Mouse (Mus musculus) hindbrain, embryonic 13.5 days (tissue): ENCODE measurements at regions not wholly inside any gene's neighbourhood (a gene's known extent, or its start where the extent isn't known, plus 50 kb on each side); places are given as distances from the start of the nearest gene placed in this dataset.
A peak's percentile ranks its signal among the peaks of the same experiment; 100 is the strongest.

Experiments
- ATAC-seq: fragments of 200-750 bp; cut with Nextera tagmentation; 2 replicates; pipeline ENCODE4 v1.8.0; 2017; ENCODE audit warnings: moderate TSS enrichment; ENCODE audit not compliant: low FRiP score
- H3K27ac ChIP-seq: fragments of 300-500 bp; sonication (generic); 2 replicates; pipeline ENCODE4 v1.5.1; 2015; ENCODE audit warnings: inconsistent platforms, mild to moderate bottlenecking, moderate library complexity
- H3K27me3 ChIP-seq: fragments of 300-500 bp; sonication (generic); 2 replicates; pipeline ENCODE4 v1.6.1; 2015; ENCODE audit warnings: mild to moderate bottlenecking, inconsistent platforms
- H3K36me3 ChIP-seq: fragments of 300-500 bp; sonication (generic); 2 replicates; pipeline ENCODE4 v1.6.1; 2015; ENCODE audit warnings: mild to moderate bottlenecking, inconsistent platforms
- H3K4me1 ChIP-seq: fragments of 300-500 bp; sonication (generic); replicated peaks from 2 replicates; pipeline ENCODE4 v1.6.1; 2015; ENCODE audit warnings: inconsistent platforms
- H3K4me2 ChIP-seq: fragments of 300-500 bp; sonication (generic); 2 replicates; pipeline ENCODE4 v1.6.1; 2015; ENCODE audit warnings: inconsistent platforms, mild to moderate bottlenecking, moderate library complexity
- H3K4me3 ChIP-seq: fragments of 300-500 bp; sonication (generic); 2 replicates; pipeline ENCODE4 v1.5.1; 2015; ENCODE audit warnings: mild to moderate bottlenecking, inconsistent platforms
- H3K9ac ChIP-seq: fragments of 300-500 bp; sonication (generic); 2 replicates; pipeline ENCODE4 v1.6.1; 2015; ENCODE audit warnings: mild to moderate bottlenecking, inconsistent platforms
- H3K9me3 ChIP-seq: fragments of 300-500 bp; sonication (generic); 2 replicates; pipeline ENCODE4 v1.6.1; 2016; ENCODE audit warnings: inconsistent platforms
- whole genome bisulfite sequencing: fragments of 180-500 bp; shearing (Covaris S2); methylation state at CpG from one replicate; pipeline ENCODE4 v1.1.7; 2015; 5-methylcytosine and 5-hydroxymethylcytosine counted together

- ATAC-seq = no peak; the same call in 1 of the 2 replicates
- Histone ChIP-seq H3K36me3 (no peaks in the 10 kb centered on the region), H3K4me3 (no peak overlapping the region), H3K9ac (no peak overlapping the region), H3K4me1 (peaks cover 27% of the 10 kb centered on the region), H3K9me3 (no peaks in the 10 kb centered on the region), H3K27ac (peak overlapping the region; percentile 67), H3K27me3 (no peaks in the 10 kb centered on the region), H3K4me2 (0 out of 2 replicates have a peak overlapping the region, but pooled peaks have one; percentile 13)
- WGBS = 64% methylated on average over 15 of the region's 15 CpGs
Measured at GRCm38 (mm10) chr2:161390954-161391690, 282.2 kb upstream of the Chd6 start.

- Histone ChIP-seq H3K4me1 (peaks cover 27% of the 10 kb centered on the region), H3K27me3 (no peaks in the 10 kb centered on the region), H3K36me3 (no peaks in the 10 kb centered on the region), H3K4me2 (no peak overlapping the region), H3K9me3 (no peaks in the 10 kb centered on the region), H3K9ac (no peak overlapping the region), H3K27ac (no peak overlapping the region; the same call in 1 of the 2 replicates), H3K4me3 (no peak overlapping the region)
- no peak for ATAC-seq
- WGBS = 83% methylated on average over 5 of the region's 5 CpGs
Measured at GRCm38 (mm10) chr2:161389318-161389835, 280.5 kb upstream of the Chd6 start.

GRCm38 (mm10) chr2:161387054-161387453 lies 278.2 kb upstream of the Chd6 start:
- Histone ChIP-seq H3K4me3 (no peak overlapping the region), H3K9ac (no peak overlapping the region), H3K4me2 (no peak overlapping the region), H3K27me3 (no peaks in the 10 kb centered on the region), H3K36me3 (no peaks in the 10 kb centered on the region), H3K27ac (no peak overlapping the region), H3K9me3 (no peaks in the 10 kb centered on the region), H3K4me1 (peaks cover 32% of the 10 kb centered on the region)
- ATAC-seq = no peak
- 77% methylated on average over 6 of the region's 6 CpGs for WGBS

GRCm38 (mm10) chr2:161382411-161382810 lies 273.5 kb upstream of the Chd6 start:
- ATAC-seq = no peak
- H3K27ac ChIP-seq = no peak overlapping the region

GRCm38 (mm10) chr2:161378313-161378712 lies 269.4 kb upstream of the Chd6 start:
- ATAC-seq = no peak
- no peak overlapping the region for H3K27ac ChIP-seq
- H3K4me2 ChIP-seq = no peak overlapping the region
- no peaks in the 10 kb centered on the region for H3K27me3 ChIP-seq
- no peaks in the 10 kb centered on the region for H3K9me3 ChIP-seq
- H3K36me3 ChIP-seq = no peaks in the 10 kb centered on the region
- WGBS = 95% methylated on average over 4 of the region's 4 CpGs
- H3K4me1 ChIP-seq = peaks cover 5% of the 10 kb centered on the region; the same call in 1 of the 2 replicates
- no peak overlapping the region for H3K9ac ChIP-seq
- no peak overlapping the region for H3K4me3 ChIP-seq

More at GRCm38 (mm10) chr2:161382411-161382810, 273.5 kb upstream of the Chd6 start:
- Histone ChIP-seq H3K27me3 (no peaks in the 10 kb centered on the region), H3K9me3 (no peaks in the 10 kb centered on the region), H3K4me2 (no peak overlapping the region), H3K4me3 (no peak overlapping the region), H3K9ac (no peak overlapping the region), H3K4me1 (peaks cover 5% of the 10 kb centered on the region; the same call in 1 of the 2 replicates), H3K36me3 (no peaks in the 10 kb centered on the region)
- 51% methylated on average over 3 of the region's 3 CpGs for WGBS

- no peaks in the 10 kb centered on the region for H3K36me3 ChIP-seq
- WGBS = 83% methylated on average over 3 of the region's 3 CpGs
- ATAC-seq = no peak
- H3K27me3 ChIP-seq = no peaks in the 10 kb centered on the region
- H3K4me1 ChIP-seq = no peaks in the 10 kb centered on the region
- H3K4me2 ChIP-seq = no peak overlapping the region
- no peak overlapping the region for H3K27ac ChIP-seq
- H3K9ac ChIP-seq = no peak overlapping the region
- no peak overlapping the region for H3K4me3 ChIP-seq
- H3K9me3 ChIP-seq = no peaks in the 10 kb centered on the region
Measured at GRCm38 (mm10) chr2:161362325-161362724, 253.4 kb upstream of the Chd6 start.

GRCm38 (mm10) chr2:161349110-161349509 lies 240.2 kb upstream of the Chd6 start:
- no peak overlapping the region for H3K4me2 ChIP-seq
- WGBS = 13% methylated on average over 4 of the region's 4 CpGs
- no peaks in the 10 kb centered on the region for H3K9me3 ChIP-seq
- H3K9ac ChIP-seq = no peak overlapping the region
- H3K27me3 ChIP-seq = no peaks in the 10 kb centered on the region
- ATAC-seq = peak; percentile 63
- no peak overlapping the region for H3K4me3 ChIP-seq
- peak overlapping the region; percentile 15; the same call in 1 of the 2 replicates for H3K27ac ChIP-seq
- peaks cover 16% of the 10 kb centered on the region for H3K4me1 ChIP-seq
- no peaks in the 10 kb centered on the region for H3K36me3 ChIP-seq

- Histone ChIP-seq H3K4me2 (no peak overlapping the region), H3K36me3 (no peaks in the 10 kb centered on the region), H3K27ac (no peak overlapping the region; the same call in 1 of the 2 replicates), H3K4me1 (peaks cover 50% of the 10 kb centered on the region), H3K4me3 (no peak overlapping the region), H3K9ac (no peak overlapping the region), H3K27me3 (0 out of 2 replicates have a peak, but pooled peaks cover 7% of the 10 kb centered on the region), H3K9me3 (no peaks in the 10 kb centered on the region)
- ATAC-seq = no peak
- WGBS = 57% methylated on average over 2 of the region's 2 CpGs
Measured at GRCm38 (mm10) chr2:161344018-161344417, 235.1 kb upstream of the Chd6 start.

- Histone ChIP-seq H3K9me3 (no peaks in the 10 kb centered on the region), H3K36me3 (no peaks in the 10 kb centered on the region), H3K27me3 (0 out of 2 replicates have a peak, but pooled peaks cover 7% of the 10 kb centered on the region), H3K9ac (no peak overlapping the region), H3K4me1 (peaks cover 49% of the 10 kb centered on the region), H3K27ac (no peak overlapping the region), H3K4me3 (no peak overlapping the region), H3K4me2 (no peak overlapping the region)
- no peak for ATAC-seq
- WGBS = 87% methylated on average over 2 of the region's 2 CpGs
Measured at GRCm38 (mm10) chr2:161342648-161343047, 233.8 kb upstream of the Chd6 start.

GRCm38 (mm10) chr2:161341368-161341891 lies 232.6 kb upstream of the Chd6 start:
- H3K27me3 ChIP-seq = 0 out of 2 replicates have a peak, but pooled peaks cover 7% of the 10 kb centered on the region
- no peaks in the 10 kb centered on the region for H3K36me3 ChIP-seq
- no peak overlapping the region for H3K4me3 ChIP-seq
- WGBS = 3% methylated on average over 11 of the region's 11 CpGs
- H3K4me2 ChIP-seq = peak overlapping the region; percentile 30
- peaks cover 49% of the 10 kb centered on the region for H3K4me1 ChIP-seq
- ATAC-seq = no peak
- peak overlapping the region; percentile 52; the same call in 1 of the 2 replicates for H3K27ac ChIP-seq
- no peaks in the 10 kb centered on the region for H3K9me3 ChIP-seq
- no peak overlapping the region for H3K9ac ChIP-seq

- Histone ChIP-seq H3K27ac (peak overlapping the region; percentile 13; the same call in 1 of the 2 replicates), H3K4me2 (no peak overlapping the region), H3K9ac (no peak overlapping the region), H3K4me1 (peaks cover 49% of the 10 kb centered on the region), H3K9me3 (no peaks in the 10 kb centered on the region), H3K36me3 (no peaks in the 10 kb centered on the region), H3K27me3 (0 out of 2 replicates have a peak, but pooled peaks cover 7% of the 10 kb centered on the region), H3K4me3 (no peak overlapping the region)
- ATAC-seq = no peak
- WGBS = 75% methylated on average over 9 of the region's 9 CpGs
Measured at GRCm38 (mm10) chr2:161340291-161340690, 231.4 kb upstream of the Chd6 start.

- Histone ChIP-seq H3K9ac (peak overlapping the region; percentile 25; the same call in 1 of the 2 replicates), H3K9me3 (no peaks in the 10 kb centered on the region), H3K27ac (peak overlapping the region; percentile 82), H3K4me1 (peaks cover 44% of the 10 kb centered on the region), H3K36me3 (no peaks in the 10 kb centered on the region), H3K27me3 (0 out of 2 replicates have a peak, but pooled peaks cover 7% of the 10 kb centered on the region), H3K4me2 (0 out of 2 replicates have a peak overlapping the region, but pooled peaks have one; percentile 16), H3K4me3 (no peak overlapping the region)
- ATAC-seq = peak; percentile 65
- 4% methylated on average over 14 of the region's 14 CpGs for WGBS
Measured at GRCm38 (mm10) chr2:161339327-161340001, 230.6 kb upstream of the Chd6 start.
